Mouse (Mus musculus): ENCODE data around the gene Gm2042.
"Not testable (repeated sequence)": the region's sequence is repeated elsewhere in the genome, so short reads cannot be mapped to it uniquely, and the experiment has no call there.

The Gm2042 gene

GRCm38 (mm10) chr12:87953780-87954179, at the start of gene Gm2042:
Gm2042 (plus strand) TSS chr12:87954080.
- not testable (repeated sequence) for DNase-seq (ENCODE audit: inconsistent age in 2 of 2, low spot score in 1 of 2)

DNA sequence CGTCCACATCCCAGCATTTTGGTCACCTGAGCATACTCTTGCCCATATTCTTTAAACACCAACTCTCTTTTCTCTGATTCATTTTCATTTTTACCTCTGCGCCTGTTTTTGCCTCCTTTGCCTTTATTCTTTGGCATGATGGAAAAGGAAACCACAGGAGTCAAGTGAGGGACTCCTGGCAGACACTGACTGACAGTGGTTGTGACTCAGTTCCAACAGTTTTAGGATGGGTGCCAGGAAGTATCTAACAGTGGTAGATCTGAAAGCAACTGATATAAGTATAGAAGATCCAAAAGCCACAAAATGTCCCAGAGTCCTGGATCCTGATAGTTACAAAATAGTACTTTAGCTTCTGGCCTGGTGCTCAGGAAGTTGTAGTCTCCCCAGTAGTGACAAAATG, 34.2 kb upstream of the Gm2042 start, which contains the start of gene Gm2035:
Gene Gm2035, minus strand, starts transcription at position 137 of the 400 bp plus-strand sequence.
- not testable (repeated sequence) for DNase-seq (ENCODE audit: inconsistent age in 2 of 2, low spot score in 1 of 2)

DNA sequence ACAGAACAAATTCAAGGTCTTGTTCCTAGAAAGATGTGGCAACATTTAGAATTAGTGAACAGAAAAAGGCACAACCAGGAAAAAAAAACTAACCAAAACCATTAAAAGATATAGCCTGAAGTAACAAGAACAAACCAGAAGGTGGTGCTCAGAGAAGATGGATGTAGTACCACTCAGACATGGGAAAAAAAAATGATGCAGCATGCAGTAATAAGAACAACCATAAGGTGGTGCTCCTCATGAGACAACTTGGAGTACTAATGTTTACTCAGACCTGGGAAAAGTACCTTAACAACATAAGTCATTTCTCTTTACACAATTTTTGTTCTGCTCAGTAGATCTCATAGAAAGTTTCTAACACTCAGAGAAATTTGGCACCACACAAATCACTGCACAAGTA, 30.1 kb downstream of the Gm2042 start:
- DNase-seq (ENCODE audit: inconsistent age in 2 of 2, low spot score in 1 of 2) = peak in 1 of 2 experiments; percentile 19

- DNase-seq (ENCODE audit: inconsistent age in 2 of 2, low spot score in 1 of 2) = not testable (repeated sequence)
These were observed 50.2 kb downstream of the Gm2042 start for GRCm38 (mm10) chr12:88004118-88004517.
